Mouse (Mus musculus) cerebellum, postnatal 36 days (tissue): ENCODE data around the gene Gm21118.
"Not testable (repeated sequence)": the region's sequence is repeated elsewhere in the genome, so short reads cannot be mapped to it uniquely, and the experiment has no call there.

Source experiments
- DNase-seq, 2 experiments: peaks; one replicate each; pipeline ENCODE4 v3.0.0; 2021 to 2022; ENCODE audit warnings: mixed read lengths in 2 of 2

The Gm21118 gene

GRCm38 (mm10) chrY:70273542-70273941 lies at the start of gene Gm21118:
Gene Gm21118, minus strand, starts transcription at chrY:70273642.
- not testable (repeated sequence) for DNase-seq

- DNase-seq, result not testable (repeated sequence)
Observed at GRCm38 (mm10) chrY:70303187-70303586, 29.7 kb upstream of the Gm21118 start, which contains the start of the genes Gm29423 and Gm29644. Gene Gm29423, minus strand, starts transcription at chrY:70303287. Gene Gm29644, minus strand, starts transcription at chrY:70303343.
